Mouse (Mus musculus) lung, adult 2 months (tissue): ENCODE results near the gene Kdm2a.

ENCODE experiments used
- CTCF ChIP-seq: fragments of 200-500 bp; IDR thresholded peaks from 2 replicates; pipeline ENCODE4 v1.5.1; 2011; ENCODE audit warnings: mild to moderate bottlenecking, low read length, control low read depth; ENCODE audit not compliant: insufficient read depth
- POLR2A ChIP-seq: fragments of 200-500 bp; IDR thresholded peaks from 2 replicates; pipeline ENCODE4 v1.6.1; 2011; ENCODE audit warnings: low read depth, mild to moderate bottlenecking, control low read depth, low read length, borderline replicate concordance; ENCODE audit errors: extremely low read depth

- TF ChIP-seq POLR2A, result no peak
- peak; percentile 61 for TF ChIP-seq CTCF
Measured at GRCm38 (mm10) chr19:4425610-4426366, 27.7 kb upstream of the Kdm2a start.
